Mouse (Mus musculus) 3T3-L1 (cell line): ENCODE results near the gene Fam117a.

Experiments used
- DNase-seq: peaks from one replicate; pipeline ENCODE4 v3.0.0-alpha.2; 2015; ENCODE audit warnings: low read depth, low spot score

Gene Fam117a

GRCm38 (mm10) chr11:95333209-95333608, 3.6 kb upstream of the Fam117a start:
- no peak for DNase-seq

GRCm38 (mm10) chr11:95333805-95334204, 3.0 kb upstream of the Fam117a start:
- no peak for DNase-seq

- DNase-seq, result peak; percentile 51
These were observed 2.3 kb upstream of the Fam117a start for GRCm38 (mm10) chr11:95334448-95335060.

GRCm38 (mm10) chr11:95337129-95337813, 453 bp downstream of the Fam117a start:
- DNase-seq, result peak; percentile 36

DNA sequence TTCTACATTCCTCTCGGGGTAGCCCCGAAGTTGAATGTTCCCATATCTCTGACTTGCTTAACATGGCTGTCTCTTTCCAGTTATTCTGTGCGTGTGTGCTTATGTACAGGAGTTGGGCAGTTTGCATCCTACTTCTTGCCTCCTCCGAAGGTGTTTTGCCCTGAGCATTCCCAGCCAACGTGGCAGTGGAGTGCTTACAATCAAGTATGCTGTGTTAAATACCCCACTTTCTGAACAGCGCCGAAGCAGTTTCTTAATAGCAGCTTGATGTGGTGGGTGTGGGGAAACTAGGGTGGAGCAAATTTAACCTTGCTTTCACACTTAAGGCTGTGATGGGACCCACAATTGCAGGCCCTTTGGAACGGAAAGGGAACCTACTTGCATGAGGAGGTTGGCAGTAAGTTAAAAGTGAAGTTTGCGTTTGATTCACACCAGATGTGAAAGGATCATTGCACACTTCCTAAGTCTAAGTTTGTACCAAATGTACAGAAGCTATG, 1.1 kb downstream of the Fam117a start:
- no peak for DNase-seq

DNA sequence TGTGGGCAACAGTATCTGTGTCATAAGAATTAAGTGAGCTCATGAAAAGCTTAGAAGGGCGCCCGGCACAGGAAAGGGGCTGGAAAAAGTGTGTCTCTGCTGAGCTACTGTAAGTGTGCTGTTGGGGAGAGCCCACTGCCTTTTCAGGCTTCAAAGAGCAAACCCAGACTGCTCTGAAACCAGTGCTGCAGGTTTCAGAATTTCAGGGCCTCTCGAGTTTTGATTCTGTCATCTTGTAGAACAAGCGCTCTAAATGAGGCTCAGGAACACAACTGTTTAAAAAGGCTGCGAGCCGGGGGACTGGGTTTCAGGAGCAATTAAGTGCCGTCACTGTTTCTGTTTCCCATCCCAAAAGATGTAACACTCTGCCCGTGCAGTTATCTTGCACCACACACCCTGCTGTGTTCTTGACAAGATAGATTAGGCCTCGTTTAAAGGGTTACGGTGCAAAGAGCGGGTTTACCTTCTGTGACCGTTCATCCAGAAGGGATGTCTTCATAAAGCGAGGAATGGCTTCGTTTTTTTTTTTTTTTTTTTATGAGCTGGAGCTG, 2.7 kb downstream of the Fam117a start:
- DNase-seq, result no peak

DNA sequence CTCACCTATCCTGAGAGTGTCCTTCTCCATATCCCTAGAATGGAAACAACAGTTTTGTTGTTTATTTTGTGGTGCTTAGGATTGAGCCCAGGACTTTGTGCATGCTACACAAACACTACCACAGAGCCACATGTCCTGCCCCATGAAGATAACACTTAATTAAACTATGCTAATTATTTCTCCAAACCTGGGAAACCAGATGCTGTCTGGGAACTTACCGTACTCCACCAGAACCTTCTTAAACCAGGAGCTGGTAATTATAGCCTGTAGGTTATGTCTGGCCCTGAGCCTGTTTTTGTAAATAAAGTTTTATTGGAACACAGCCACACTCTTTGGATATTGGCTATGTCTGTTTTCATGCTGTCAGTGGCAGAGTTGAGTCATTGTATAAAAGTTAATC, 3.4 kb downstream of the Fam117a start:
- no peak for DNase-seq

GRCm38 (mm10) chr11:95340664-95341063, 3.8 kb downstream of the Fam117a start:
- DNase-seq, result no peak

DNA sequence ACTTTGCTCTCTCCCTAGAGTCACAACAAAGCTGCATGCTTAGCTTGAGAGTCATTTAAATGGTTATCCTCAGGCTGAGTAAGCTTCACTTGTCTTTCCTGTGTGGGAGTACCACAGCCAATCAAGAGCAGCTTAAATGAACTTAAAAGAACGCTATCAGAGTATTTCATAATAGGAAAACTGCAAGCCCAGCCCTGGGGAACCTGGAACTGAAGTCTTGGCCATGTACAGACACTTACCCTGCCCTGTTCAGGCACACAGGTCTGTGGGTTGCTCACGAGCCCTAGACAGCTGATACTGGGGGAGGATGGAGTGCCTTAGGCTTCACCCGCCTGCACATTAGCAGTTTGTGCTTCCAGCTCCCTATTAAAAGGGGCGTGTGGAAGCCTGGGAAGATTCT, 6.4 kb downstream of the Fam117a start:
- peak; percentile 24 for DNase-seq

- DNase-seq, result no peak
These were observed 7.4 kb downstream of the Fam117a start for GRCm38 (mm10) chr11:95344181-95344580.

DNA sequence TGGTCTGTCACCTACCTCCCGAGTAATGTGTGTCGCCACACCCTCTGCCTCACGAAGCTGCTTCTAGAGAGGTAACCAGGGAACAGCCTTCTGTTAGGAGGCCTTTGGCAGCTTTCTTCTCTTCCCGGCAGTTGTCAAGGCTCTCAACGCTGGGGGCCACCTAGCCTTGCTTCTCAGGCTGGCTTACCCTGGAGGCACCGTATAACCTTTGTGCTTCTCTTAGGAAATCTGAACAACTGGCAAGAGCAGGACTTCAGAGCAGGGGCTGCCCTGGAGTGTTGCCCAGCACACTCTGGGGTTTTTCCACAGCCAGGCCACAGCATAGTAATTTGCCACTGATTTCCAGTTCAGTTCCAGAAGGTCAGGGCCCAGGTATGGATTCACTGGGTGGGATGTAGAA, 13.5 kb downstream of the Fam117a start:
- peak; percentile 19 for DNase-seq

DNA sequence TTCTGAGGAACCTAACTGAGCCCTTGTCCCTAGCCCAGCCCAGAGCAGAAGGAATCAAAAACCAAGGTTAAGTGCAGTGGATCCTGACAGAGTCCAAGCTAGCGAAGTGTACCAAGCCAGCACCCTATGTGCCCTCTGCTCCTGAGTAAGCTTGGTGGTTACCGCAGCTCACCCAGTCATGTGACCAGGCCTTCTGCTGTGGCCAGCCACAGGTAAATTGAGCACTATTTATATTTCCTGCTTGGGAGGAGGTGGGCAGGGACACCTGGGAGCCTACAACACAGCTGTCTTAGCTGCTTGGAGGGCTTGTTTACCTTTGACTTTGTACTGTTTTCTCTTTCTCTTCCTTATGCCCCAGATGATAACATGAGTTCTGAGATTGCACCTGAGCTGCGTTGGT, 14.1 kb downstream of the Fam117a start:
- DNase-seq, result no peak

DNA sequence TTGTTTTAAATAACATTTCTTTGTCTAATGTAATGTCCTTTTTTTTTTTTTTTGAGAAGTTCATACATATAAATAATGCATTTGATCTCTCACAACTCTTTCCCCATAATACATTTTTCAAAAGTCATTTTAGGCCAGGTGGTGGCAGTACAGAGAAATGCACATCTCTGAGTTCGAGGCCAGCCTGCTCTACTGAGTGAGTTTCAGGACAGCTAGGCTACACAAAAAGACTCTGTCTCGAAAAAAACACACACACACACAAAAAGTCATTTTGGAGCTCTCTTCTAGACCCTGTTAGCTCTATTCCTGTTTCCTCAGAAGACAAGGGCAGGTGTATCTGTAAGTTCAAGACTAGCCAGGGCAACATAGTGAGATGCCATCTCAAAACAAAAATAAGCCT, 15.9 kb downstream of the Fam117a start:
- DNase-seq, result no peak

GRCm38 (mm10) chr11:95353226-95353625, 16.4 kb downstream of the Fam117a start:
- DNase-seq, result no peak

- DNase-seq, result no peak
These were observed 17.6 kb downstream of the Fam117a start for GRCm38 (mm10) chr11:95354228-95354944.

GRCm38 (mm10) chr11:95354945-95355660, 18.3 kb downstream of the Fam117a start:
- no peak for DNase-seq

DNA sequence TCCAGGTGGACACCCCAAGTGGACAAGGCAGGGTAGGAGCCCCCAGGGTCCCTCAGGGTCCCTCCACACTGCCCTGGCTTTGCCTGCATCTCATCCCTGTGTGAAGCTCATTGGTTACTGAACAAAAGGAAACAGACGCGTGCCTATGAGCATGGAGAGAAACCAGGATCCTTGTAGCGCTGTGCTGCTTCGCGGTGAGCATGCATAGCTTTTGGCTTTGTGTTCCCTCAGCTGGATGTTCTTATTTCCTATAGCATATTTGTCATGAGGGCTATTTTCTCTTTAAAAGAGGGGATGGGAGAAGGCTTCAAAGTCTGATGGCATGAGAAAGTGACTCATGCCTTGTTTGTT, 18.8 kb downstream of the Fam117a start:
- DNase-seq, result no peak

DNA sequence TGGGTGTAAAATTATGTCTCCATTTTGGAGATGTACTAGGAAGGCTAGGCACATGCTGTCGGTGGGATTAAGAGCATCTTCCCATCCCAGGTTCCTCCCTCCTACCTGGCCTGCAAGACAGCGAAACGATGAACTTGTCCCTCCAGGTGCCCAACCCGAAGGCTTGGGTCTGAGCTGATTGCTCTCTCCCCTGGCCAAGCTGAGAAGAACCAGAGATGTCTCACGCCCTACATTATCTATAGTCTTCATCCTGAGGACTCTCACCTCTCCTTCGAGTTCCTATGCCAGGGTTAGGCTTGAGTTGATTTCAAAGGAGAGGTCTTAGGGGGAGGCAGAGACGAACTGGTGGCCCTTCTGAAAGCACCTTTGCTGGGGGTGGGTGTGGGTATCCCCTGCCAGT, 19.2 kb downstream of the Fam117a start:
- no peak for DNase-seq

- DNase-seq, result no peak
These were observed 19.9 kb downstream of the Fam117a start for GRCm38 (mm10) chr11:95356469-95357273.

DNA sequence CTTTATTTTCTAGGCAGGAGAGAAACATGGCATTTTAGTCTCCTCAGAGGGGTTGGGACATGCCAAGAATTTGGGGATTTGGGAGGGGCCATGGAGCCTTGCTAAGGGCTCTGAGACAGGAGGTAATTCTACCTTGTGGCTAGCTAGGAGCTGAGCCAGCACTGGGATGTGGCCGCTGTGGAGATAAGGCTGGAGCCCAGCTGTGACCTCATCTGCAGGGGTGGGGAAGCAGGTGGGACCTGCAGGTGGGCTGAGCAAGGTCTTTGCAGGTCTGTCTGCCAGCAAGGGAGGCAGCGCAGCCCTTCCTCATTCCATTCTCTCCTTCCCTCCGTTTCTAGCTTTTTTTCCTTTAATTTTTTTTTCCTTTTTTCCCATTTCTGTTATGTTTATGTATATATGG, 21.4 kb downstream of the Fam117a start:
- no peak for DNase-seq

DNA sequence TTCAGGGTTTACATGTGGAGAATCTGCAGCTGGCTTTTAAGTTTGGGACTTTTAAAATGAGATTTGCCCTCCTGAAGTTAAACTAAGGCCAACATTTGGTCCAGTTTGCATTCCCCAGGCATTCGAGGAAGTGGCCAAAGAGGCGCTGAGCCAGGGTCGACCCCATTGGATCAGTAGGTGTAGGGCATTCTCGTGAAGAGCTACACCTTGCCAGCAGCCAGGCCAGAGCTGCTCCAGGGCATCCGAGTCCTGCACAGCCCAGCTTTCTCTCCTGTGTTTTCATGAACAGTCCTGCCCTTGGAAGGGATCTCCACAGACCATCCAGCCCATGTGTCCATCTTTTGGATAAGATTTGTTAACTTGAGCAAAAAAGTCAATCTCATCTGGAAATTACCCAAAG, 27.6 kb downstream of the Fam117a start:
- DNase-seq, result no peak
